Mouse (Mus musculus): Measurements from ENCODE around the gene Pgm2.

Gene Pgm2

DNA sequence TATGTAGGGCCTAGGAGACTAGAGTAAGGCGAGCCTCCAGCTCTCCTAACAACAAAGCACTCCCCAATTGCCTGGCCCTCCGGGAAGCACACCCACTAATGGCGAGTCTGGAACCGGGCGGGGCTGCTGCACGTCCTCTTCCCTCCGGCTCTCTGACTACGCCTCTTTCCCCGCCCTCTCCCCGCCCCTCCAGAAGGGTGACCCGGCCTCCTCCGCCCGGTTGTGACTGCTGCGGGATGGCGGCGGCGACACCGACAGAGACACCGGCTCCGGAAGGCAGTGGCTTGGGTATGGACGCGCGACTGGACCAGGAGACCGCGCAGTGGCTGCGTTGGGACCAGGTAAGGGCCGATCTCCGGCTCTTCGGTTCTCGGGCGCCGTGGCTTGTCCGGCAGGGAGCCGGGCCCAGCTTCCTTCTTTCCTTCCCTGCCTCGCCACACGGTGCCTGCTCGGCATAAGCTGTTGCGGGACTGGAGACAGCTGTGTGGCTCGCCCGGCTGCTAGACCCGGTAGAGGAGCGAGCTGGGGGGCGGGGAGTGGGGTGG is at the start of gene Pgm2:
Gene Pgm2 (plus strand): TSS at position 203 of the 545 bp plus-strand sequence.
- in situ Hi-C loops (cut with MboI, MseI), result no loop called here

DNA sequence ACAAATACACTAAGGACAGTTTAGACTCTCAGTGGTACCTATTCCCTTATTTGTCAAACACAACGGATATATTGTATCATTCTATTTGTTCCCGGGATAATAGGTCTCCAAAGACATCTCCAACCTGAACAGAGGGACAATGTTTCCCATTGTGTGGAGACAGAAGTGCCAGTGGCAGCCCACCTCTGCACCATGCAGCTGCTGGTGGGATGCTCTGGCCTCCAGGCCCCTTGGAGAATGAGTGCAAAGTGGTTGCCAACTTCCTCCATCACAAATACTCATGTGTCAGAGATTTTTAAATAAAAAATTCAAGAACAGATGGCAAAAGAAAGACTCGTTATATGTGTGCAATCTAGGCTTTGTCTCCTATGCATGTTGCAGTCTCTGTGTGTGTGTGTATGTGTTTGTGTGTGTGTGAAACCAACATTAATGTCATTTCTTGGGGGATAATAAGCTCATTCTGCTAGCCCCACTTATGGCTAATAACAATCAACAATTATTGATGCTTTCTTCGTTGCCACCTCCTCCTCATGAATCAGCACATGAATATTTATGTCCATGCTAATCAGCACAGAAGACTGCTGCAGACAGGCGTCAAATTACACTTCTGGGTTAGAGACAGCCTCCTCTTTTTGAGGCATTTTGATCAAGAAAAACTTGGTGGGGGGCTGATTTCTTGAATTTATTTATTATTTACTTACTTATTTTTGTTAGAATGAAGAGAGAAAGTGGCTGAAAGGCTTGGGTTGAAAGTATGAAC is 48.9 kb upstream of the Pgm2 start:
- in situ Hi-C loops (cut with MboI, MseI), result no loop called here

DNA sequence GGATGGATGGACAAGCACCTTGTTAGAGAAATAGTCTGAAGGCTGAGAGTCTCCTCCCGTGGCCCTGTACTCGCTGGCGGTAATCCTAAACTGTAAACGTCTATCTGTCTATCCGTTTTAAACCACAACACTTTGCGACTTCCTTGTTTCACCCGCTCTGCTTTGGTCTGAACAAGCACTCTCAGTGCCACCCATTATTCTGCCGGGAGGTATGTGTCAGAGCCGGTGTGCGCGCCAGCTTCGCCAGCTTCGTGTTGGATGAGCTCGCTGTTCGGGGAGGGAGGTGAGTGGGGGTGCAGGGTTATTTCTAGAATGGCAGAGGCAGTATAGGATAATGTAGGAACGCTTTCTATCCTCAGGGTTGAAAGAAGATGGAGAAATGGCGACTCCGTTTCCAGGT is 48.0 kb upstream of the Pgm2 start:
- in situ Hi-C loops (cut with MboI, MseI), result no loop called here

DNA sequence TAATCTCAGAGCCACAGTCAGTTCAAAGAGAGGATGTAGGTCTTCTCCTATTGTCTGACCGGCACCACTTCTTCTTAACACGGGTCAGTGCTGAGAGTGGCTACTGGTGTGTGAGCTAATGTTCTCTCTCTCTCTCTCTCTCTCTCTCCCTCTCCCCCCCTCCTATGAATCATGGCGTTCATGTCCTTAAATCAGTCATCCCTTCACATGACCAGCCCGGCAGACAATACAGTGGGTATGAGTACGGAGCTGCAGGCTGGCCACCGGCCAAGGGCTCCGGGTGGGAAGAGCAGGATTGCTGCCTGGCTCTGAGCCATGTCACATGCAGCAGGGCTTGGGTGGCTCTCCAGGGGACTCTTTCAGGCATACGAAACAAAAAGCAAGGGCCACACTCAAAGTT is 47.2 kb upstream of the Pgm2 start:
- in situ Hi-C loops (cut with MboI, MseI), result no loop called here

DNA sequence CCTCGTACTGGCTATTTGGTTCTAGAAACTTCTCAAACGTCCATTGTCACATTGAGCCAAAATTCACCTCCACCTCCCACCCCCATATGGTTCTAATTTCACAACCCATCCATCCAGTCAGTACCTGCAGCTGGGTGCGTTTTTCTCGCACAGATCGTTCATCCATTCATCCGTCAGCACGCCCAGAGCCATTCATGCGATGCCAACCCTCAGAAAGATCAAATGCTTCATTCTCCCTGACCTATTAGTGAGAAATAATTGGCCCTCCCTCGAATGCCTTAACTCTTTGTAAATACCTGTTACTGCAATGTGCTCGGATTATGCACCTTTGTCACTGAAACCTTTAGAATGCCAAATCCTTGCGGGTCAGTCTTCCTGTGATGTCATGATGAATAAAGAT is 45.8 kb upstream of the Pgm2 start:
- in situ Hi-C loops (cut with MboI, MseI), result no loop called here

DNA sequence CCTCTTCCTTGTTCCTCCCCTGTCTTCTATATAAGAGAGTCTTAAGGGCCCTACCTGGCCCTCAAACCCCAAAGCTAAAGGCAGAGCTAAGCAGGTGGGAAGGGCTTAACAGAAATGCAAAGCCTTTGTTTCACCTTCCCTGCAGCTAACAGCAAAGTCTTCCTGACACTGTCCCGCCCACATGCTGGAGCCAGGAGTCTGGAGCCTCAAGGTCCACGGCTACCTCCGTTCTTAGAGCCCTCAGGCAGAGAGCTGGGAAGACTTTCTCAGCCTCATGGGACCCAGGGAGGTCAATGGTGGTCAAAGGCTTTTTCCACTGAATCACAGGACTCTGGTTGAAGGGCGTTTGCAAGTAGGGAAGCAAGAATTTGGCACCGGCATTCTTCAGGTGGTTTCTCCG is 44.8 kb upstream of the Pgm2 start:
- in situ Hi-C loops (cut with MboI, MseI), result no loop called here

DNA sequence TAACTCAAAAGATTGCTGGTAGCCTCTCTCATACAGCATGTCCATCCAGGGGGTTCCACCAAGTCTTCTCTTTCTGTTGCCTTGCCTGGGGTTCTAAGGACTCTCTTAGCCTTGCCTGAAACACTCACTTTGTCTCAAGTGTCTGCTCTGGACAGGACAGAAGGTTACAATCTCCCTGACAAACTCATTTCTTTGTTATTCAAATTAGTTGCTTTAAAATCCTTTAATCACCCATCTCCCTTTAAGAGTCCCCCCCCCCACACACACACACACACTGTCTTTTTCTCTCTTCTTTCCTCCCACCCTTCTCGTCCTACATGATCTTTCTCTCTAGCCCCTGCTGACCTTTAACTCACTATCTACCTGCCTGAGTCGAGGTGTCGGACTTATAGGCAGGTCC is 44.1 kb upstream of the Pgm2 start:
- in situ Hi-C loops (cut with MboI, MseI), result no loop called here

DNA sequence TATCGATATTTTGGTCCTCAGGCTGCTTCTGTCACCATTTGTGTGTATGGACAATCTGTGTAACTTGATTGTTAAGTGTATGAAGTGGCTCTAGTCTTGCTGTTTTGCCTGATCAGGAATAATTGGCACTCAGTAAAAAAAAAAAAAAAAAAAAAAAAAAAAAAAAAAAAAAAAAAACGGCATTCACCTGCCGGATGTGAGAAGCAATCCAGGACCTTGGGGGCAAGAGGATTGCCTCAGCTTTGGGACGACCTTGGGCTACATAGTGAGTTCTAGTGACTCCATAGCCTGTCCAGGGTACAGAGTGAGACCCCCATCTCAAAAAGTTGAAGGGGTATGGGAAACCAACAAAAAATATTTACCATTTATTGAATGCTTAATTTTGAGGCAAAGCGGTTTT is 43.5 kb upstream of the Pgm2 start:
- in situ Hi-C loops (cut with MboI, MseI), result no loop called here

DNA sequence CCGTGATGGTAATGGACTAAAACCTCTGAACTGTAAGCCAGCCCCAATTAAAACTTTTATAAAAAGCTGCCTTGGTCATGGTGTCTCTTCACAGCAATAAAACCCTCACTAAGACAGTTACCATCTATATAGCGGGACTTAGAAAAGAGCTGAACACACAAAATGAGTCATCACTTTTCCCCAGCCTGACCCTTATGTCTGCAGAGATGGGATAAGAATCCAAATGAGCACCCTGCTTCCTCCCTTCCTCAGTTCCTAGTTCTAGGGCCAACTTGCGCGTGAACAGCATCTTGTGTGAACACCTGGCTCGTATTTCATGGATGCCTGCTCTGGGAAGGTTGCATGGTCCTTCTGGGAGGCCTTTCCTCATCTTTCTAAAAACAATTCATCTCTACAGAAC is 39.7 kb upstream of the Pgm2 start:
- in situ Hi-C loops (cut with MboI, MseI), result no loop called here

DNA sequence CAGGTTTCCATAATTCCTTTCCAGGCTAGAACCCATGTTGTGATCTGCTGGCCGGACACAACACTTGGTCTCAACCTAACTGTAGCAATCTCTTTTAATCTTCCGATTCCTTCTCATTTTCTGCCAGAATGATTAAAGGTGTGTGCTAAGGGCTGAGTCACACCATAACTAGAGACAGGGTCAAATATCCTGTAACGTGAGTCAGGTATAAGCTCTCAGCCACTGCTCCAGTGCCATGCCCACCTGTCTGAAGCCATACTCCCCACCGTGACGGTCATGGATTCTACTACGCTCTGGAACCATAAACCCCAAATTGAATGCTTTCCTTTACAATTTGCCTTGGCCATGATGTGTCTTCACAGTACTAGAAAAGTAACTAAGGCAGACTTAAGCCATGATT is 36.5 kb upstream of the Pgm2 start:
- in situ Hi-C loops (cut with MboI, MseI), result no loop called here

DNA sequence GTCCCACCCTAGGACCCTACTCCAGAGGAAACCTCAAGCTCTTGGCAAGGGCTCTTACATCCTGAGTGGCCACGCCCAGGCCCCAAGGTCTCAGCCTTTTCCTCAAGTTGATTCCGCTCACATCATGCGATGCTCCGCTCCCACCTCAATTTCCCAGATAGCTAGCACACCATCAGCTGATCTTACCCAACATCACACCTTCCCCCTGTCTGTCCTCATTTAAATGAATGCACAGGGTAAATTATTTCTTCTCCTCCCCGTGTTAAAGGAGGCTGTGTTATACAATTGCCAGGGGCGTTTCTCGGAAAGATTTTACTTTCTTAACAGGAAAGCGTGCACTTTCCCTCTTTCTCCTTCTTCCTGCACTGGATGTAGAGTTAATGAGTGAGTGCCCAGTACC is 31.9 kb upstream of the Pgm2 start:
- in situ Hi-C loops (cut with MboI, MseI), result loop anchor here (5.0 kb wide), 2 partner anchors 154 to 249 kb away; partner anchors contain the start of gene 0610040J01Rik

DNA sequence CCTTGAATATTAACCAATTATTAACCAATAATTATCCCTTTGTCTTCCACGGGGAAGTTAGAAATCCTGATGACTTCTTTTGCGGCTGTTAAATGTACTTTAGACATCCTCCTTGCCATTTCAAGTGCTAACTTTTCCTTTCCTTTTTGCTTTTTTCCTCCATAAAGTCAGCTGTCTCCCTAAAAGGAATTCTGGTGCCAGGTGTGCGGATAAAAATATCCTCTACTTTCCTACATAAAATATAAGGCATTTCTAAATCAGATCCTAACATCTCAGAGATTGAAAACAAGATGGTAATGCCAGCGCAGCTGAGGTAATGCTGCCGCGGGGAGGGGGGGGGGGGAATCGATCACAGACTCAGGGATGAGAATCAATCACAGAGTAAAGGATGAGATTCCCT is 31.1 kb upstream of the Pgm2 start:
- in situ Hi-C loops (cut with MboI, MseI), result loop anchor here (5.0 kb wide), 2 partner anchors 154 to 249 kb away; partner anchors contain the start of gene 0610040J01Rik

DNA sequence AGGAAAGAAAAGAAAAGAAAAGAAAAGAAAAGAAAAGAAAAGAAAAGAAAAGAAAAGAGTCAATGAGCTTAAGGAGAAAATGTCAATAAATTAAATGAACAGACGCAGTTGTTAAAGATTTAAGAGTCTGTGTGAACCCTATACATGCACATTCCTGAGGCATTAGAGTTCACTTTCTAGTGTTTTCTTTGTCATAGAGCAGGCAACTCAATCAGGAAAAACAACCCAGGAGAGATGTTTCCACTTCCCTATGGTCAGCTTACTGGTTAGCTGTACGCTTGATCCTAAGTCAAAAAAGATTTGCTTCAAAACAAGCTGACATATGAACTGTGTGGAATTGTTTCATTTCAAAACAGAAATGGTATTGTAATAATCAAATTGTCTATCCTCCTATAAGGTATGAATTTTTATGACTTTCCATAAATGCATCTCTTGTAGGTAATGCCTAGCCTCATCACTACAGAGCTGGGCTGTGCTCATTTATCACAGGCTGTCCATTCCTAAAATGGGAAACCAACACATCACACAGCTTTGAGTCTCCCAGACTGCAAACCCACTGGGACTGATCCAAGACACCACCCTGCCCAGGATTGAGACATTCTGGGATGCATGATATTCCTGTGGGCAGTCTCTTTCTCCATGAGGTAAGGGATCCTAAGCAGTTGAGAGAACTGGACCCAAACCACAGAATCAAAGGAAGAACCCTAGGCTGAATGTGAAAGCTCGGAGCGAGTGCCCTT is 29.7 kb upstream of the Pgm2 start:
- in situ Hi-C loops (cut with MboI, MseI), result loop anchor here (5.0 kb wide), 2 partner anchors 156 to 251 kb away; partner anchors contain the start of gene 0610040J01Rik

DNA sequence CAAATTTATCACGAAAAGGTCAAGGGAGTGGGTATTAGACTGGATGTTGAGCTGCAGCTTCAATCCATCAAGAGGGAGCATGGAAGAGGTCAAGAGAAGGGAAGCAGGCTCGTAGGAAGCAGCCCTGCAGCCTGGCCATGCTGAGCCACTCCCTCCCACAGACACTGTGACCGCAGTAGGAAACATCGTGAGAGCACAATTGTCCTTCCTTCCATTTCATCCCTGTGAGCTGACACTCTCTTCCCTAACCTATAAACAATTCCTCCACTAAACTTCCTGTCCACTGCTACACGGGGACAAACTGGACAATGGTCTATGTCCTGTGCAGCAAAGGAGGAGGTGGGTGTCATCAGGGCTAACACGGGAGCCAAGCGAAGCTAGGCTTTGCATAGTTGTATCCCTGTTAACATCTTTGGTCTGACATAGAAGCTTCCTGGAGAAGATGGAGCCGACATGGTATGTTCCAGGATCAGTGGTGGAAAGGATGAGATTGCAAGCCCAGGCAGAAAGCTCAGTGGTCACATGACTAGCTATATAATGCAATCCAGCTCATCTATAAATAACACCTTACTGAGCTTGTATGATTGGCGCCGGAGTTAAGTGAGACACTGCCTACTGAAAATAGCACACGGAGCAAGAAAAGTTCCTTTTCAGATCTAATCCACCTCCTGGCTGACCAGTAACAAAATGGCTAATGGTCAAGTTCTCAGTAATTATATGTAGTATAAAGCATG is 29.0 kb upstream of the Pgm2 start:
- in situ Hi-C loops (cut with MboI, MseI), result loop anchor here (5.0 kb wide), 2 partner anchors 156 to 251 kb away; partner anchors contain the start of gene 0610040J01Rik

DNA sequence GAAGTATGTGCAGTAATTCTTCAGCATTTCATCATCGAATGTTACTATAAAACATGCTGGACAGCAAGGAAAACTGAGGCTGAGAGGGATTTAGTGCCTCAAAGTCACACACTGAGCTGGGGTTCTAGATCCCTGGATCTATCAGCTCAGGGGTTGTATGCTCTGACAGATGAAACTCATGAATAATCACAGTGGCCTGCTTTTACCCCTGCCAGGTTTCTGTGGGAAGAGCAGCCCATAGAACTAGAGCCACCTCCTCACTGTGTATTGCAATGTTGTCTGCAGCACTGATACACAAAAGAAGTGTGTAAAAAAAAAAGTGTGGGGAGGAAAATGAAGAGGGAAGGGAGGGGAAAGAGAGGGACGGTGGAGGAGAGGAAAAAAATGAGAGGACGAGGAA is 28.3 kb upstream of the Pgm2 start:
- in situ Hi-C loops (cut with MboI, MseI), result loop anchor here (5.0 kb wide), 2 partner anchors 157 to 252 kb away; partner anchors contain the start of gene 0610040J01Rik

DNA sequence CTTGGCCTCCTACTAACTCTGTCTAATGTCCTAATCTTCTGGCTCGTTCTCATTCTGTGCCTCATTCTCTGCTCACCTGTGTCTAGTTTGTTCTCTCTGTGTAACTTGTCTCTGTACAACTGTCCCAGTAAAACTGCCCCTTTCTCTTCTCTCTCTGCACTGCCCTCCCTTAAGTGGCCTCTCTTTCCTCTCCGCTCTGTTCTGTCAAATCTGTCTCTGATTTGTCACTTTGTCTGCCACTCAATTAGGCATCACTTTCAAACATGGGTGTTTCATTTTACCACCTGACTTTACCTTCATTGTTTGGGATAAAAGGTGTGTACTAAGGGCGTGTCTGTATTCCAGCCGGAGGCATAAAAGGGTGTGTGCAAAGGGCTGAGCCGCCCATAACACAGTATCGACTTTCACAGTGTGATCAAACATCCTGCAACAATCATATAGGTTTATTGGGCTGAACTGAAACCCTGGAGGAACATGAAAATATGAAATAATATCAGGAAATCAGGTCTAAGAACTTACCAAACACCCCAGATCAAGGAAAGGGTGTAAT is 27.2 kb upstream of the Pgm2 start:
- in situ Hi-C loops (cut with MboI, MseI), result no loop called here

DNA sequence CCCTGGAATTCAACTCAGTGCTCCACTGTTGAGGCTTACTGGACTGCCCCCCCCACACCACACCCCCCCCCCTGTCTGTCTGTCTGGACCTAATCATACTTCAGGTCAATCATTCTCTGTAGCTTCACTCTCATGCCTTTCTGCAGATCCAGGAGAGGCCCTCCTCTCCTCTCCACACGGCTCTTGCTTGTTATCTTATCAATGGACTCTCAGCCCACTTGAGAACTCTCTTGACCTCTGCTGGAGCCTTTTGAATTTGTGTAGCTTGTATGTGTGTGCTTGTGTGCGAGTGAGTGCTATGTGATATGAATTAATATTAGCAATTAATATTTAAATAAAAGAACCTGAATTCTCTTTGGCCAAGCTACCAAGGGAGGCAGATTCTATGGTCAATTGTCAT is 26.6 kb upstream of the Pgm2 start:
- in situ Hi-C loops (cut with MboI, MseI), result no loop called here

DNA sequence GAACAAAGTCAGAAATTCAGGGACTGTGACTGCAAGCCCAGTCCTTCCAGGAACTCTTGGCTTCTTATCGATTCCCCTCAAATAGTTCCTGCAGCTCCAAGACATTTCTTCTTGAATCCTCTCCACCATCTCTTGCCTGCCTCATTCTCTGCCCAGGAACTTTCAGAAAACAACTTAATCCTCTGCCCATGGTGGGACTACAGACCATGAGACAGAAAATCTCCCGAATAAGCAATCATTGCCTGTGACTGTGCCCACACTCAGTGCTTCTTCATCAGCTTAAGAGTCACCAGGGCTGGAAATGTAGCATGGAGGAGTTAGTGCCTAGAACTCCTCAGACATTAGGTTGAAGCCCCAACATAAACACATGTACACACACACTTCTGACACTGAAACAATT is 25.2 kb upstream of the Pgm2 start:
- in situ Hi-C loops (cut with MboI, MseI), result no loop called here

DNA sequence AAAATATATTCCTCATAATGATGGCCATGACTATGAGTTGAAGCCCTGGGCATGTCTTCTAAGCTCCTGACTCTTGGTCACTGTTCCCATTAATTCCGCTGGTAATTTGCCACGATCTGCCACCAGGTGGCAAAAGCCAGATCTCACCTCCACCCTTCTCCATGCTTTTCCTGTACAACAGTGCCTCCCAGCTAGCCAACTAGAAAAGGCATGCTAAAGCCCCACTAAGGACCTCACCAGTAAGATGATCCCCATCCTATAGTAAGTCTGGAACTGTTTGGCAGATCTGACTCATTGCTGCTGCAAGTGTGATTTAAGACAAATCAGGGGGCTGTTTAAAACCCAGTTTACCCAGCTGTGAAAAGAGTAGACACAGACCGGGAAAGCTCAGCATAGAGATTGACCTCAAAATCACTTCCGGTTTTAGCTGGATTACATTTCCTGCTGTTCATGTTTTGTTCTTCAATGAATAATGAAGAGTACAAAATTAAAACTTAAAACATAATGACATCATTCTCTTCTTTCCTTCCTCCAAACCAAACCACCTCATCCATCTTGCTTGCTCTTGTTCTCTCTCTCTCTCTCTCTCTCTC is 22.6 kb upstream of the Pgm2 start:
- in situ Hi-C loops (cut with MboI, MseI), result no loop called here

DNA sequence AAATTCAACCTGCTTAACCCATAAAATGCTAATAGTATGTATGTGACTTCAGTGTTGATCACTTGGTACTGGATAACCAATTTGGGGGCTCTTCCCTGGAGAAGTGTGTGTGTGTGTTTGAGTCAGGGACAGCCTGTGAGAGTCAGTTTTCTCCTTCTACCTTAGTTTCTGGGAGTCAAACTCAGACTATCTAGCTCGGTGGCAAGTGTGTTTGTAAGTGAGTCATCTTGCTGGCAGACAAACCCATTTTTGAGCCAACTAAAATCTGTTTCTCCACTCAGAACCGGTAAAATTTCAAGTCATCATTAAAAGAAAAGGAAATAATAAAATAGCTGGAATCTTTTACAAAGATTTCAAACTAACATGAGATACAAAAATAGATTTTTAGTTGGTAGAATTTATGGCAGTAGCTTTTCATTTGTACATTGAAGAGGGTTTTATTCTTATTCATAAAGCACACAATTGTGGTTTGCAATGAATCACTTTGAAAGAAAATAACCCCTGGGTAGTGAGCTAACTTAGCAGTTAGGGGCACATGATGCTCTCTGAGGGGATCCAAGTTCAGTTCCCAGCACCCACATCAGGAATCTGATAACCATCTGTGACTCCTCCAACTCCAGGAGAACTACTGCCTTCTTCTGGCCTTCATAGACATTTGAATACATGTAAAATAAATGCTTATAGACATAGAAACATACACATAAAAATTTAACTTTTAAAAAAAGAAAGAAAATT is 21.8 kb upstream of the Pgm2 start:
- in situ Hi-C loops (cut with MboI, MseI), result no loop called here

DNA sequence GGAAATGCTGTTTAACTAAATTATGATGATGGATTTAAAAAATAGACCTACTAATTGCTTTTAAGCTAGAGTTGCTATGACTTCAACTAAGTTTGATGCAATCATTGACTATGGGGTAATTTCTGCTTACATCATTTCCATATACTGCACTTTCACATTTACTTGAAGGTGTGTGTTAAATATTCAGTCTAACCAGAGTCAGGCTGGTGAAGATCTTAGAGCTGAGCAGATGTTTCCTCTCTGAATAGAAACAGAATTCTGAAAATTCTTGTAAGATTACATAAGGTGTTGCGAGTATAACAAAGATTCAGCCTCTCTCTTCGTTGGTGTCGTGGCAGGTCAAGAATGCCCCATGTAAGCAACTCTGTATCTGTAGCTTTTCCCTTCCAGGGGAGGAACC is 18.3 kb upstream of the Pgm2 start:
- in situ Hi-C loops (cut with MboI, MseI), result no loop called here
